Mouse (Mus musculus) gastrocnemius, postnatal 4 days (tissue): ENCODE measurements around the gene Syt17. TPM values are rescaled to one million over a fixed set of nuclear protein-coding genes. Genes with fewer than 3 reads are reported as not detected.
A peak's percentile ranks its signal among the peaks of the same experiment; 100 is the strongest.

Source experiments
- DNase-seq, 2 experiments: peaks; one replicate each; pipeline ENCODE4 v3.0.0; 2021 to 2022; ENCODE audit warnings: low spot score in 2 of 2, mixed read lengths in 2 of 2
- long read RNA-seq, 2 experiments: library from polyadenylated mRNA; stranded (forward); transcript quantifications; one replicate each; pipeline ENCODE4 v2.0.0; 2021
- total RNA-seq, 2 experiments: library from RNA; stranded (reverse); gene quantifications; 2 replicates each; pipeline ENCODE4 v1.2.3; 2021

Gene Syt17
- total RNA-seq, result 1 to 10 TPM; 3.7 to 3.9 TPM
- long read RNA-seq, experiment 1, partial matches to known transcripts, result 0 of 2 reads
- long read RNA-seq, experiment 1, other reads (novel, unspliced or antisense), result 2 of 2 reads
- long read RNA-seq, experiment 2, partial matches to known transcripts, result 0 of 4 reads
- long read RNA-seq, experiment 2, other reads (novel, unspliced or antisense), result 1 of 4 reads

GRCm38 (mm10) chr7:118448134-118448967 lies at the start of gene Syt17:
Gene Syt17, minus strand, starts transcription at chr7:118448222.
- DNase-seq, result peak; percentile 64 to 78

GRCm38 (mm10) chr7:118494892-118495579 lies 47.0 kb upstream of the Syt17 start:
- DNase-seq, result no peak

GRCm38 (mm10) chr7:118493892-118494291 lies 45.9 kb upstream of the Syt17 start:
- DNase-seq, result no peak

GRCm38 (mm10) chr7:118491431-118492147 lies 43.6 kb upstream of the Syt17 start, which contains the start of gene Itpripl2:
Gene Itpripl2, minus strand, starts transcription at chr7:118491975.
- peak; percentile 76 to 86 for DNase-seq

- peak; percentile 29 to 58 for DNase-seq
These were observed 42.8 kb upstream of the Syt17 start for GRCm38 (mm10) chr7:118490666-118491430.

- peak in 1 of 2 experiments; percentile 31 for DNase-seq
These were observed 42.0 kb upstream of the Syt17 start for GRCm38 (mm10) chr7:118489706-118490665.

- no peak for DNase-seq
These were observed 40.1 kb upstream of the Syt17 start for GRCm38 (mm10) chr7:118488060-118488664.

- DNase-seq, result no peak
These were observed 38.9 kb upstream of the Syt17 start for GRCm38 (mm10) chr7:118486917-118487316.

GRCm38 (mm10) chr7:118483996-118484395 lies 36.0 kb upstream of the Syt17 start:
- no peak for DNase-seq

- DNase-seq, result no peak
These were observed 34.0 kb upstream of the Syt17 start for GRCm38 (mm10) chr7:118482001-118482400.

GRCm38 (mm10) chr7:118481047-118481810 lies 33.2 kb upstream of the Syt17 start:
- DNase-seq, result no peak

- no peak for DNase-seq
These were observed 32.2 kb upstream of the Syt17 start for GRCm38 (mm10) chr7:118480160-118480709.

- DNase-seq, result peak; percentile 38 to 66
These were observed 30.9 kb upstream of the Syt17 start for GRCm38 (mm10) chr7:118478835-118479312.

- no peak for DNase-seq
These were observed 28.4 kb upstream of the Syt17 start for GRCm38 (mm10) chr7:118476428-118476827.

- peak in 1 of 2 experiments; percentile 62 for DNase-seq
These were observed 27.1 kb upstream of the Syt17 start for GRCm38 (mm10) chr7:118475008-118475705.

- DNase-seq, result no peak
These were observed 24.9 kb upstream of the Syt17 start for GRCm38 (mm10) chr7:118472886-118473285.

GRCm38 (mm10) chr7:118468060-118468459 lies 20.0 kb upstream of the Syt17 start:
- no peak for DNase-seq
